Mouse (Mus musculus): ENCODE data around the gene Scai. TPM values are rescaled to one million over a fixed set of nuclear protein-coding genes. Genes with fewer than 3 reads are reported as not detected.
"Not testable (repeated sequence)": the region's sequence is repeated elsewhere in the genome, so short reads cannot be mapped to it uniquely, and the experiment has no call there.

Scai gene
- 19.0 and 19.9 TPM in 2 replicates for polyA plus RNA-seq (2016; fragmentation: Nextera tagmentation; extraction: Ambion mirVana)

DNA sequence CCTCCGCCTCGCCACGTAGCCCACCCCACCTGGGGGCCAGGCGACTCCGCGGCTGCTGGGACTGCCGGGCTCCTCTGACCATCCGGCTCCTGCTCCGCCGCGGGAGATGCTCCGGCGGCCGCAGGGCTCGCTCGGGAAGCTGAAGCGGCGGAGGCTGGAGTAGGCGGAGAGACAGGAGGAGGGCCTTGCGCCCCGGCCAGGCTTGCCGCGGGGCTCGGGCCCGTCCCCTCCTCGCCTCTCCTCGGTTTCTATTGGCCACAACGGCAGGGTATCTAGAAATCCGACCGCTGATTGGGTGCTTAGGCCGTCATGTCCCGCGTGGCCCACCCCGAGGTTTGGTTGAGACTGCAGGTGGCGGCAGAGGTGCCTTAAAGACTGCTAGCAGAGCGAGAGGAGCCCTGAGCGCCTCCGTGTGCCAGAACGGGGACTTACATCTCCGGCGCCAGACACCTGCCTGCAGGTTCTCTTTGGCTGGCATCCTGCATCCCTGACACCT is at the start of gene Scai:
TSS of gene Scai (minus strand) at position 174 of the 496 bp plus-strand sequence.
- Histone ChIP-seq H3K9ac (peak within 1 kb of the TSS; percentile 95), H3K4me1 (peaks cover 8% of the 10 kb centered on the region; the same call in 1 of the 2 replicates), H3K4me3 (peak within 1 kb of the TSS; percentile 95), H3K4me2 (replicated peaks) (peak within 1 kb of the TSS; percentile 71), H3K9me3 (no peaks in the 10 kb centered on the region), H3K36me3 (0 out of 2 replicates have a peak, but pooled peaks cover 4% of the 10 kb centered on the region), H3K27ac (peak within 1 kb of the TSS; percentile 98), H3K27me3 (no peaks in the 10 kb centered on the region)
- 1% methylated on average over 34 of the region's 41 CpGs for WGBS
- ATAC-seq (ENCODE audit: insufficient number of reproducible peaks, insufficient read depth, low FRiP score, low TSS enrichment), result peak; percentile 100

DNA sequence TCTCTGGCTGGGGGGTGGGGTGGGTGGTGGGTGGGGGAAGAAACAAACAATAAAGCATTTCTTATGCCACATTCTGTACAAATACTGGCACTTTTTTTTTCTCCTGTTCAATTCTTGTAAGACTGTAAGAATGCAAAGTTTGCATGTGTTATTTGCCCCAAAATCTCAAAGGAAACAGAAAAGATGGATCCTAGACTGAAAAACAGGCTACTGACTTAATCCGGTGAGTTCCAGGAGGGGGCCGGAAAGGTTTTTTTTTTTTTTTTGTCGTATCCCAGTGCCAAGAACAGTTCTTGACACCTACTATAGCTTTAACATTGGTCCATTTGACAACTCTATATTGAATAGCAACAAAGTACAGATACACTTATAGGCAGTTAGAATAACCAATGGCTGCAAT is 36.2 kb upstream of the Scai start:
- Histone ChIP-seq H3K4me2 (replicated peaks) (peak overlapping the region; percentile 43), H3K4me3 (peak overlapping the region; percentile 78), H3K9me3 (no peaks in the 10 kb centered on the region), H3K36me3 (no peaks in the 10 kb centered on the region), H3K27ac (0 out of 2 replicates have a peak overlapping the region, but pooled peaks have one; percentile 36), H3K4me1 (peaks cover 6% of the 10 kb centered on the region), H3K27me3 (no peaks in the 10 kb centered on the region), H3K9ac (no peak overlapping the region)
- WGBS, result 19% methylated on average over 3 of the region's 3 CpGs
- no peak for ATAC-seq (ENCODE audit: insufficient number of reproducible peaks, insufficient read depth, low FRiP score, low TSS enrichment)

DNA sequence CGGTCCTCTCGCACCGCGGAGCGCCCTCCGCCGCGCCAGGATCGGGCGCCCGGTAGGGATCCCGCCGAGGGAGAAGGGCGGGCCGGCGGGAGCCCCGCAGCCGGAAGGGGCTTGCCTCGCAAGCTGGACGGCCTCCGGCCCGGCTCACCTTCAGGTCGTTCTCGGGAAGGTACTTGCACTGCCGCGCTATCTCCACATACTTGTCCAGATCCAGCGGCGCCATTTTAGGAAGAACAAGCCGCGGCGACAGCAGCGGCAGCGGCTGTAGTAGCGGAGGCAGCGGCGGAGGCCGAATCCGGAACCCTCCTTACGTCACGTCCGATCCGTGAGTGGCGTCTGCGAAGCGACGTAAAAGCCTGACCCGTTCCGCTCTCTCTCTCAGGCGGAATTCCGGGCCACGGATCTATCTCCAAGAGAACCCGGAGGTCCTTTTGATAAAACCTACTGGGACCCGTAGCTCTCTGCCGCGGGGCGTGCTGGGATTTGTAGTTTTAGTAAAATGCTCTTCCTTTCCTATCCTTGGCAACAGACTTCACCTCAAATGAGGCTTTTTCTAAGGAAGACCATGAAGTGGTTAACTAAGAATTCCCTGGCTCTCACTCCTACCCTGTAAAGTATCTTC is 35.6 kb upstream of the Scai start, which contains the start of gene Ppp6c:
TSS of gene Ppp6c (minus strand) at position 433 of the 622 bp plus-strand sequence.
- Histone ChIP-seq H3K27me3 (no peaks in the 10 kb centered on the region), H3K9me3 (no peaks in the 10 kb centered on the region), H3K4me2 (replicated peaks) (peak within 1 kb of the TSS; percentile 73), H3K36me3 (no peaks in the 10 kb centered on the region), H3K4me3 (peak within 1 kb of the TSS; percentile 78), H3K4me1 (peaks cover 6% of the 10 kb centered on the region), H3K9ac (peak within 1 kb of the TSS; percentile 86), H3K27ac (peak within 1 kb of the TSS; percentile 94)
- peak; percentile 99 for ATAC-seq (ENCODE audit: insufficient number of reproducible peaks, insufficient read depth, low FRiP score, low TSS enrichment)
- under 1% methylated on average over 55 of the region's 56 CpGs for WGBS

DNA sequence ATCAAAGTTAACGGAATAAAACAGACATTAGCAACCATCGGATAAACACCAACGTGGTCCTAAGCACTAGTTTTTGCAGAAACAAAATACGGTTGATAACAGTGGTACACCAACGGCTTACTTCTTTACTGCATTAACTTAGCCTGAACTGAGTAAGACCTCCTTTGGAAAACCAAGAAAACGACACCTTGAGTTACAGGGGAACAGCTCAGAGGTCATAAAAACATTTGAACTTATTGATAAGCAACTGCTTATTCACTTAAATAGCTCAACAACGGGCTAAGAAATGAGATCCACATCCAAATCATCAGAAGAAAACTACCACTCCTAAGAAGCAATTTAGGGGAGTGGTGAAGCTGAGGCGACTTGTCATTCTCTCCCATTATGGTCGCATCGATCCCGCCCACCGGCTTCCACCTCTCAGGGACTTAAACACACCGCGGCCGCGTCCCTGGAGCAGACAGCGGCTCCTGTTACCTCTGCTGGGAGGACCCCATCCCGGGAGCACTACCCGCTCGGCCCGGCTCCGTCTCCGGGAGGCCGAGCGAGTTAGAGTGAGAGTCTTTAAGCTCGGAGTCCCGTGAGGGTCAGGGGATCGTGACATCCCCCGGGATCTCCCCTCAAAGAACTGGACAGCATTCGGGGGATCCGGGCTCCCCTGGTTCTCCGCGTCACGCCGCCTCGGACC is 34.9 kb upstream of the Scai start:
- H3K27me3 ChIP-seq, H3K4me1 ChIP-seq, H3K36me3 ChIP-seq, H3K9me3 ChIP-seq: not testable (repeated sequence)
- H3K4me2 ChIP-seq (replicated peaks), result peak overlapping the region; percentile 73
- H3K9ac ChIP-seq, result peak overlapping the region; percentile 86
- ATAC-seq (ENCODE audit: insufficient number of reproducible peaks, insufficient read depth, low FRiP score, low TSS enrichment), result peak; percentile 24
- 5% methylated on average over 33 of the region's 36 CpGs for WGBS
- H3K4me3 ChIP-seq, result peak overlapping the region; percentile 78
- peak overlapping the region; percentile 94 for H3K27ac ChIP-seq

DNA sequence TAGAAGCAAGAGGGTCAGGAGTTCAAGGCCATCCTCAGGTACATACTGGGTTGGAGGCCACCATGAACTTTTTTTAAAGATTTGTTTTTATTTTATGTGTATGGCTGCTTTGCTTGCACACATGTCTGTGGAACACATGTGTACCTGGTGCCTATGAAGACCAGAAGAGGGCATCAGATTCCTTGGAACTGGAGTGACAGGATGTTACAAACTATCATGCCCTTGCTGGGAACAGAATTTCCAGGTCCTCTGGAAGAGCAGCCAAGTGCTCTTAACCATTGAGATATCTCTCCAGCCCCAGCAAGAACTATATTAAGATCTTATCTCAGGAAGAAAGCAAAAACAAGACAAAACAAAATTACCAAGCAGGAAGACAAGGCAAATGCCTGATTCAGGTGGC is 34.1 kb upstream of the Scai start:
- Histone ChIP-seq H3K9me3 (no peaks in the 10 kb centered on the region), H3K27ac (no peak overlapping the region), H3K4me1 (peaks cover 6% of the 10 kb centered on the region), H3K4me2 (replicated peaks) (peak overlapping the region; percentile 73), H3K9ac (no peak overlapping the region), H3K36me3 (no peaks in the 10 kb centered on the region), H3K4me3 (peak overlapping the region; percentile 78; the same call in 1 of the 2 replicates), H3K27me3 (no peaks in the 10 kb centered on the region)
- ATAC-seq (ENCODE audit: insufficient number of reproducible peaks, insufficient read depth, low FRiP score, low TSS enrichment), result no peak

DNA sequence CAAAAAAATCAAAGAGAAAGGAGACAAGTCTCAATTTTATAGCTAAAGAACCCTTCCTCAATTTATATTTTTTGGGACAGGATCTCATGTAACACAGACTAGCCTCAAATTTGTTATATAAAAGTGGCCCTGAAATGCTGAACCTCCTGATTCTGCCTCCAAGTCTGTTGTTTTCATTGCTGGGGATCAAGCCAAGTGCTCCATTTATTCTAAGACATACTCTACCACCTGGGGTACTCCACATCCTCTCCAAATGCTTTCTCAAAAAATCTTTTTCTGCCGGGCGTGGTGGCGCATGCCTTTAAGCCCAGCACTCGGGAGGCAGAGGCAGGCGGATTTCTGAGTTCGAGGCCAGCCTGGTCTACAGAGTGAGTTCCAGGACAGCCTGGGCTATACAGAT is 29.5 kb upstream of the Scai start:
- H3K9me3 ChIP-seq, result no peaks in the 10 kb centered on the region
- H3K27me3 ChIP-seq, result no peaks in the 10 kb centered on the region
- H3K27ac ChIP-seq, result no peak overlapping the region
- 96% methylated on average over 6 of the region's 6 CpGs for WGBS
- no peak overlapping the region for H3K9ac ChIP-seq
- no peak for ATAC-seq (ENCODE audit: insufficient number of reproducible peaks, insufficient read depth, low FRiP score, low TSS enrichment)
- no peak overlapping the region for H3K4me3 ChIP-seq
- no peaks in the 10 kb centered on the region for H3K36me3 ChIP-seq
- H3K4me1 ChIP-seq, result peaks cover 6% of the 10 kb centered on the region
- no peak overlapping the region for H3K4me2 ChIP-seq (replicated peaks)

DNA sequence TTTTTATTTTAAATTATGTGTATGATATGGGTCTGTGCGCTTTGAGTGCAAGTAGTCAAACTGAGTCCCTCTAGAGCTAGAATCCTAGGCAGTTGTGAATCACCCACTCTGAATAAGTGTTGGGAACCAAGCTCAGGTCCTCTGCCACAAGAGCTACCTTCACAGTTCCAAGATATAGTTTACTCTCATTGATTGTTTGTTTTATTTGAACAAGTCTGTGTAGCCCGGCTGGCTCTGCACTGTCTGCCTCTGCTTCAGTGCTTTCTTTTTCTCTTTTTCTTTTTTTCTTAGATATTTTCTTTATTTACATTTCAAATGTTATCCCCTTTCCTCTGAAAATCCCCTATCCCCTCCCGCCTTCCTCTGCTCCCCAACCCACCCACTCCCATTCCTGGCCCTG is 28.5 kb upstream of the Scai start:
- H3K9me3 ChIP-seq, result no peaks in the 10 kb centered on the region
- H3K4me2 ChIP-seq (replicated peaks), result no peak overlapping the region
- no peaks in the 10 kb centered on the region for H3K36me3 ChIP-seq
- H3K27ac ChIP-seq, result no peak overlapping the region
- WGBS, result 76% methylated on average over 3 of the region's 3 CpGs
- no peaks in the 10 kb centered on the region for H3K4me1 ChIP-seq
- no peaks in the 10 kb centered on the region for H3K27me3 ChIP-seq
- no peak for ATAC-seq (ENCODE audit: insufficient number of reproducible peaks, insufficient read depth, low FRiP score, low TSS enrichment)
- no peak overlapping the region for H3K4me3 ChIP-seq
- H3K9ac ChIP-seq, result no peak overlapping the region

DNA sequence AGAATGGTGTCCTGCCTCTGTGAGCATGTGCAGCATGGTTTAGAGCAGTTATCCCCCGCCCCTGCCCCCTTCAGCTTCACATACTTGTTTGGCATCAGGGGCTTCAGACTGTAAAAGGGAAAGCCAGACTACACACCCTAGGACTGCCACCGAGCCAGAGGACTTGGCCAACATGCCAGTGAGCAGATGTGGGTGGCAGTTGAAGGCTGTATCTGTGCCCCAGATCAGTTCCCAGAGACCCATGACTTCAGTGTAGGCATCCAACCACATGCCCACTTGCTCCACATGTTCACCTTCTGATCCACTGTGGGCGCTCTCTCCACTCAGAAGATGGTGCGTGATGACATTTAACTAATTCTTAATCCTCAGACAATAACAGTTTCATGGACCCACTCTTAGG is 26.6 kb upstream of the Scai start:
- Histone ChIP-seq H3K4me2 (replicated peaks) (no peak overlapping the region), H3K4me3 (no peak overlapping the region), H3K4me1 (no peaks in the 10 kb centered on the region), H3K9me3 (no peaks in the 10 kb centered on the region), H3K27me3 (no peaks in the 10 kb centered on the region), H3K27ac (no peak overlapping the region), H3K36me3 (no peaks in the 10 kb centered on the region), H3K9ac (no peak overlapping the region)
- 96% methylated on average over 4 of the region's 4 CpGs for WGBS
- no peak for ATAC-seq (ENCODE audit: insufficient number of reproducible peaks, insufficient read depth, low FRiP score, low TSS enrichment)

DNA sequence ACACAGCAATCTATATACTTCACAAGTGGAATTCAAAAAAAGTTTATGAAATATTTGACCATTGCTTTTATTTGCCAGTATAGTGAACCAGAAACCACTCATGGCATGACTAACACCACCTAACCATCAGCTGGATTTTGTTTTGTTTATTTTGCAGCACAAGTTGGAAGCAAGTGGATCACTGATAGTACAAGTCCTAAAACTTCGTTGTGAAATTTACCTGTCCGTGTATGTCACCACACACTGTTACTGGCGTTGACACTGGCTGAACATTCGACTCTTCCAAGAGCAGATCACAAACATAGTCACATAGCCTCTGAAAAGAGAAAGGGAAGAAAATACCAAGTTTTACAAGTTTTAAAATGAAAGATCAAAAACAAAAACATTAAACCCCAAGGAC is 20.2 kb upstream of the Scai start:
- 95% methylated on average over 4 of the region's 4 CpGs for WGBS
- Histone ChIP-seq H3K27me3 (no peaks in the 10 kb centered on the region), H3K4me3 (no peak overlapping the region), H3K36me3 (0 out of 2 replicates have a peak, but pooled peaks cover 11% of the 10 kb centered on the region), H3K4me2 (replicated peaks) (no peak overlapping the region), H3K4me1 (no peaks in the 10 kb centered on the region), H3K27ac (no peak overlapping the region), H3K9me3 (no peaks in the 10 kb centered on the region), H3K9ac (no peak overlapping the region)
- no peak for ATAC-seq (ENCODE audit: insufficient number of reproducible peaks, insufficient read depth, low FRiP score, low TSS enrichment)

DNA sequence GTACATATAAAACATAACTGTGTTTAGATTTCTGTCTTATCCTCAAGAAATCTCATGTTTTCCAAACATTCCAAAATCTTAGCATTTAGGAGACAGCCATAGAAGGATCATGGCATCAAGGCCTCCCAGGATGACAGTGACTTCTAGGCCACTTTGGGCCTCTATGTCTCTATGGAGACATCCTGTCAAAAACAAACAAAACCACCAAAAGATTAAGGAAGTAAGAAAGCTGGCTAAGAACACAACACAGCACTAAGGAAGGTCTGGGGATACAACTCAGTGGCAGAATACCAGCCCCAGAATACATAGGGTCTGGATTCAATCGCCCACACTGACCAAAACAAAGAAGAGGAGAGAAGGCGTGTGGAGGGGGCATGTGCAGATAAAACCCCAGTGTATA is 12.8 kb upstream of the Scai start:
- Histone ChIP-seq H3K9ac (no peak overlapping the region), H3K4me2 (replicated peaks) (no peak overlapping the region), H3K27ac (no peak overlapping the region), H3K9me3 (no peaks in the 10 kb centered on the region), H3K27me3 (no peaks in the 10 kb centered on the region), H3K4me1 (no peaks in the 10 kb centered on the region), H3K4me3 (no peak overlapping the region), H3K36me3 (peaks cover 19% of the 10 kb centered on the region)
- WGBS, result 79% methylated on average over 2 of the region's 2 CpGs
- ATAC-seq (ENCODE audit: insufficient number of reproducible peaks, insufficient read depth, low FRiP score, low TSS enrichment), result no peak

DNA sequence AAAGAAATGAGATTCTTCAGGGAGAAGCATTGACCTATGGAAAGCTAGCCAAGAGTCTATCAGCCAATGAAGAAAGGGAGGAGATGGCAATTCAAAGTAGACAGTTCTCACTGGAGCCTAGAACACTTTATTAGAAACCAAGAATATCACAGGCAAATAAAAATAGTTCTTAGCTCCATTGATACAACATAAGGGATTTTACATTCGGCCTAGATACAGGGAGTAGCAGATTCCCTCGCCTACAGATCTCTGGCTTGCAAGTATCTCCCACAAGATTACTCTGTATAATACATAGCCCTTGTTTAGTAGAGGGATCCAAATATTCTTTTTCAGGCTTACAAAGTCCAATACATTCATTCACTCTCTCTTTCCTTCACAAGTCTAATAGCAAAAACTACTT is 4.3 kb upstream of the Scai start:
- H3K9me3 ChIP-seq, result no peaks in the 10 kb centered on the region
- no peaks in the 10 kb centered on the region for H3K27me3 ChIP-seq
- H3K4me3 ChIP-seq, result no peak overlapping the region
- WGBS, result 96% methylated on average over 2 of the region's 2 CpGs
- ATAC-seq (ENCODE audit: insufficient number of reproducible peaks, insufficient read depth, low FRiP score, low TSS enrichment), result no peak
- no peak overlapping the region for H3K27ac ChIP-seq
- H3K36me3 ChIP-seq, result 0 out of 2 replicates have a peak, but pooled peaks cover under 1% of the 10 kb centered on the region
- no peak overlapping the region for H3K4me2 ChIP-seq (replicated peaks)
- no peak overlapping the region for H3K9ac ChIP-seq
- 0 out of 2 replicates have a peak, but pooled peaks cover 3% of the 10 kb centered on the region for H3K4me1 ChIP-seq
